19 mouse cellular contexts compared by ENCODE assay signal in the genomic region with DNA sequence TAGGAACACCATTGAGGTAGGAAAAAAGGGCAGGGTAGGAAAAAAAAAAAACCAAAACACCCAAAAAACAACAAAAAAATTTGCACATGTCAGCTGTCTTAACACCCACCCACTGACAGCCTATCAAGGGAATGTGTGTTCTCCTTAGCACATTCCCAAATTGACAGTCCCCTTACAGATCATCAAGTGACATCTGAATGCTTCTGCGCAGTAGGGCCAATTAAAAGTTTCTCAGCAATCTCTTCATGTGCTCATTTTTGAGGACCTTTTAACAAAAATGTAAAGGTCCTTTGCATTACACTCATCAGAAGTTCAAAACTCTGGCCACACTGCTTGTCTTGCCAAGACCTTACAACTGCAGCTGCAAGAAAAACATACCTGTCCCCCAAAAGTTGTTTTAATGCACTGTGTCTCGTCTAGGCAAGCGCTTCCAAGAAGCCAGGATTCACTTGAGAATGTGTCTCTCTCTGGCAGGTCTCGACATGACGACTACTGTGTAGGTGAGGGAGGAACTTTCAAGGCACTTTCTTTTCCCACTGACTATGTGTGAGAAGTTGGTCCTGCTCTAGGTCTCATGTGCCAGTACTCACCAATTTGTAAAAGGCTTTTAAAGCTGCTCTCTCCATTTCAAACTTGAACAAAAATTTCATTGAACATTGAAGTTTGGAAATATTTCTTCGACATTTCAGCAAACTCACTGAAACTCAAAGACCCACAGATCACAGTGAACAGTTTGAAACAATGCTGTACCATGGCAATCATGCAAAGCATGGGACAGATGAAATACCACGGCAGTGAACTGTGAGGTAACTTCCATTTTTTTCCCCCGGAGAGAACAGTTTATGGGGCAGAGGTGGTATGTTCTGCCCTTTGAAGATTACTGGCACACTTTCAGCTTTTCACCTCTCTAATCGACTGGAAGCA. TPM values are rescaled to one million over a fixed set of nuclear protein-coding genes. Genes with fewer than 3 reads are reported as not detected.
DNase-seq lines count a peak whose midpoint lies in the region; ATAC-seq and TF ChIP-seq lines count a peak whose summit lies in the region.
"Had no signal": no experiment of that assay in that cellular context is flagged by ENCODE, and none has a peak within 500 bp of the region (broad histone marks: within the 10 kb centered on the region; RNA-seq: fewer than 3 reads in every experiment).

No protein-coding gene starts in this region.

- H3K4me2 ChIP-seq in intestine, postnatal 0 days (replicated peaks; ENCODE audit: low read depth): no peak overlapping the region
- no peak overlapping the region for H3K4me2 ChIP-seq in intestine, embryonic 15.5 days (replicated peaks)
- H3K4me2 ChIP-seq in myocyte (ENCODE audit: low read depth): no peak overlapping the region
- H3K4me2 ChIP-seq: embryonic facial prominence, embryonic 15.5 days; forebrain, embryonic 15.5 days; liver, embryonic 15.5 days; stomach, embryonic 15.5 days had no signal

- H3K4me1 ChIP-seq in intestine, postnatal 0 days (replicated peaks; ENCODE audit: control insufficient read depth, insufficient read depth, low read length): no peaks in the 10 kb centered on the region
- peaks cover 7% of the 10 kb centered on the region; the same call in 1 of the 2 replicates for H3K4me1 ChIP-seq in intestine, embryonic 15.5 days (replicated peaks)
- H3K4me1 ChIP-seq in ES-E14 (ENCODE audit: control insufficient read depth in 2 of 2, insufficient read depth in 2 of 2, low read length in 2 of 2, poor library complexity in 1 of 2): no peaks in the 10 kb centered on the region

- no peak overlapping the region for H3ac ChIP-seq in myocyte (ENCODE audit: control insufficient read depth, insufficient read length)

- H3K27ac ChIP-seq in intestine, postnatal 0 days (ENCODE audit: low read depth, low read length): 0 out of 2 replicates have a peak overlapping the region, but pooled peaks have one; percentile 36
- no peak overlapping the region for H3K27ac ChIP-seq in intestine, embryonic 15.5 days
- no peak overlapping the region for H3K27ac ChIP-seq in ES-E14 (ENCODE audit: insufficient read depth, low read depth, low read length, poor library complexity, severe bottlenecking)
- H3K27ac ChIP-seq: embryonic facial prominence, embryonic 15.5 days; forebrain, embryonic 15.5 days; kidney, postnatal 0 days; left cerebral cortex, adult 2 months; liver, embryonic 15.5 days; midbrain, embryonic 10.5 days; stomach, embryonic 15.5 days had no signal

- peaks cover 62% of the 10 kb centered on the region for H3K79me2 ChIP-seq in myocyte (ENCODE audit: control insufficient read depth, insufficient read depth)

- peak; percentile 48 for DNase-seq in CD4-positive helper T cell, adult 2 months (ENCODE audit: low read depth, low spot score)
- no peak for DNase-seq in ES-E14 (ENCODE audit: low read depth, low spot score)
- no peak for DNase-seq in adrenal gland, postnatal 14 days
- DNase-seq: cerebellum, adult 9-11 months; embryo, embryonic 11 days; heart, adult 11 months; lung, postnatal 10 days had no signal

- no peak for ATAC-seq in intestine, postnatal 0 days
- ATAC-seq in intestine, embryonic 15.5 days: no peak
- no peak for ATAC-seq in megakaryocyte progenitor cell, adult 5-6 weeks (replicated peaks; ENCODE audit: poor library complexity)
- ATAC-seq: forebrain, embryonic 15.5 days; intestine, embryonic 16.5 days had no signal

- TF ChIP-seq CTCF in intestine, postnatal 0 days (IDR thresholded peaks at IDR 0.05; ENCODE audit: low read depth): no peak

- WGBS in intestine, postnatal 0 days: 68% methylated on average over 9 of the region's 9 CpGs
- 78% methylated on average over 9 of the region's 9 CpGs for WGBS in intestine, embryonic 15.5 days

- H3K27me3 ChIP-seq in intestine, postnatal 0 days (replicated peaks; ENCODE audit: control insufficient read depth, insufficient read depth, low read length): no peaks in the 10 kb centered on the region
- no peaks in the 10 kb centered on the region for H3K27me3 ChIP-seq in intestine, embryonic 15.5 days (replicated peaks)
- no peaks in the 10 kb centered on the region for H3K27me3 ChIP-seq in myocyte (ENCODE audit: control insufficient read depth, insufficient read depth, insufficient read length)
- H3K27me3 ChIP-seq: embryonic facial prominence, embryonic 15.5 days; forebrain, embryonic 15.5 days; liver, embryonic 15.5 days; stomach, embryonic 15.5 days had no signal

- in situ Hi-C loops in ES-E14 (cut with MboI; ENCODE audit: low sequenced_read_pairs in 2 of 2, unreplicated experiment in 2 of 2): no loop called here

- TF ChIP-seq POLR2A in myocyte (IDR thresholded peaks at IDR 0.05; ENCODE audit: insufficient read length, low read depth): no peak

- no peak overlapping the region for H3K4me3 ChIP-seq in intestine, postnatal 0 days (ENCODE audit: low read depth, low read length)
- H3K4me3 ChIP-seq in intestine, embryonic 15.5 days (replicated peaks): no peak overlapping the region
- H3K4me3 ChIP-seq in ES-E14 (ENCODE audit: insufficient read depth in 1 of 2, low read depth in 1 of 2, low read length in 2 of 2, poor library complexity in 1 of 2, severe bottlenecking in 1 of 2) (no peak overlapping the region), myocyte (no peak overlapping the region)
- H3K4me3 ChIP-seq: embryonic facial prominence, embryonic 15.5 days; forebrain, embryonic 15.5 days; left cerebral cortex, adult 2 months; liver, embryonic 15.5 days; midbrain, embryonic 10.5 days; stomach, embryonic 15.5 days had no signal

- no peaks in the 10 kb centered on the region for H3K9me3 ChIP-seq in intestine, postnatal 0 days (ENCODE audit: control insufficient read depth)
- no peaks in the 10 kb centered on the region for H3K9me3 ChIP-seq in intestine, embryonic 15.5 days
- H3K9me3 ChIP-seq in ES-E14 (ENCODE audit: control insufficient read depth, insufficient read depth, low read depth, low read length): no peaks in the 10 kb centered on the region
- H3K9me3 ChIP-seq: embryonic facial prominence, embryonic 15.5 days; forebrain, embryonic 15.5 days; liver, embryonic 15.5 days; midbrain, embryonic 10.5 days; stomach, embryonic 15.5 days had no signal

- H3K9ac ChIP-seq in intestine, postnatal 0 days (ENCODE audit: low read depth, low read length): no peak overlapping the region
- H3K9ac ChIP-seq in intestine, embryonic 15.5 days: no peak overlapping the region
- H3K9ac ChIP-seq in ES-E14 (ENCODE audit: insufficient read depth, low read depth, low read length, poor library complexity, severe bottlenecking): no peak overlapping the region
- H3K9ac ChIP-seq: embryonic facial prominence, embryonic 15.5 days; forebrain, embryonic 15.5 days; liver, embryonic 15.5 days; stomach, embryonic 15.5 days had no signal

- peaks cover 48% of the 10 kb centered on the region for H3K36me3 ChIP-seq in intestine, postnatal 0 days (ENCODE audit: control insufficient read depth, insufficient read depth)
- peaks cover 19% of the 10 kb centered on the region for H3K36me3 ChIP-seq in intestine, embryonic 15.5 days
- H3K36me3 ChIP-seq in ES-E14 (ENCODE audit: control insufficient read depth, insufficient read depth, low read length, poor library complexity, severe bottlenecking) (peaks cover 47% of the 10 kb centered on the region), myocyte (ENCODE audit: control insufficient read depth, insufficient read depth) (peaks cover 70% of the 10 kb centered on the region)

TF ChIP-seq in ES-E14, 5 proteins besides CTCF, POLR2A, EP300 and RAD21 (continues in another document):
- TF ChIP-seq ZNF384 (IDR thresholded peaks at IDR 0.05; ENCODE audit: low read depth, low read length): no peak

RNA-seq across cellular contexts. Expression of gene Polg2, which starts 3.8 kb away (rescaled TPM):
- polyA plus RNA-seq in intestine, postnatal 0 days (2015; fragmentation: Nextera tagmentation; extraction: Ambion mirVana): 12.9 and 13.3 TPM in 2 replicates
- 11.7 and 11.9 TPM in 2 replicates for polyA plus RNA-seq in intestine, embryonic 15.5 days (2015; fragmentation: Nextera tagmentation; extraction: Ambion mirVana)
- total RNA-seq in ES-E14 (2012; rRNA removed): 8.7 and 11.4 TPM in 2 replicates
- polyA plus RNA-seq in myocyte (2012; fragmentation: generic; extraction: Trizol): 4.4 TPM
- 6.6 and 7.3 TPM in 2 replicates for total RNA-seq in adrenal gland, postnatal 14 days (2021)
- total RNA-seq in megakaryocyte progenitor cell, adult 5-6 weeks (2015): 12.4 and 13.3 TPM in 2 replicates
- 7.2 and 13.5 TPM in 2 replicates for total RNA-seq in megakaryocyte progenitor cell, adult 5-6 weeks (2017)

RNA-seq across cellular contexts. Expression of gene Ddx5, which starts 5.9 kb away (rescaled TPM):
- 163 and 183 TPM in 2 replicates for polyA plus RNA-seq in intestine, postnatal 0 days (2015; fragmentation: Nextera tagmentation; extraction: Ambion mirVana)
- 257 and 283 TPM in 2 replicates for polyA plus RNA-seq in intestine, embryonic 15.5 days (2015; fragmentation: Nextera tagmentation; extraction: Ambion mirVana)
- 300 and 403 TPM in 2 replicates for total RNA-seq in ES-E14 (2012; rRNA removed)
- 198 TPM for polyA plus RNA-seq in myocyte (2012; fragmentation: generic; extraction: Trizol)
- 755 and 762 TPM in 2 replicates for total RNA-seq in adrenal gland, postnatal 14 days (2021)
- 850 and 903 TPM in 2 replicates for total RNA-seq in megakaryocyte progenitor cell, adult 5-6 weeks (2015)
- 1,040 and 1,207 TPM in 2 replicates for total RNA-seq in megakaryocyte progenitor cell, adult 5-6 weeks (2017)

RNA-seq across cellular contexts. Expression of gene Cep95, which starts 5.9 kb away (rescaled TPM):
- polyA plus RNA-seq in intestine, postnatal 0 days (2015; fragmentation: Nextera tagmentation; extraction: Ambion mirVana): 5.3 and 5.5 TPM in 2 replicates
- polyA plus RNA-seq in intestine, embryonic 15.5 days (2015; fragmentation: Nextera tagmentation; extraction: Ambion mirVana): 14.6 and 16.3 TPM in 2 replicates
- 14.1 and 15.4 TPM in 2 replicates for total RNA-seq in ES-E14 (2012; rRNA removed)
- 3.5 TPM for polyA plus RNA-seq in myocyte (2012; fragmentation: generic; extraction: Trizol)
- 12.2 and 13.2 TPM in 2 replicates for total RNA-seq in adrenal gland, postnatal 14 days (2021)
- total RNA-seq in megakaryocyte progenitor cell, adult 5-6 weeks (2015): 16.9 and 22.0 TPM in 2 replicates
- 15.6 and 21.3 TPM in 2 replicates for total RNA-seq in megakaryocyte progenitor cell, adult 5-6 weeks (2017)

RNA-seq across cellular contexts. Expression of gene Milr1, which starts 32.1 kb away (rescaled TPM):
- polyA plus RNA-seq in intestine, postnatal 0 days (2015; fragmentation: Nextera tagmentation; extraction: Ambion mirVana): 1.3 and 1.9 TPM in 2 replicates
- 2.0 TPM in 2 replicates for polyA plus RNA-seq in intestine, embryonic 15.5 days (2015; fragmentation: Nextera tagmentation; extraction: Ambion mirVana)
- total RNA-seq in ES-E14 (2012; rRNA removed): 0.58 TPM in 1 of 2 replicates, not detected in the other
- polyA plus RNA-seq in myocyte (2012; fragmentation: generic; extraction: Trizol): 7.7 TPM
- 0.67 and 1.9 TPM in 2 replicates for total RNA-seq in adrenal gland, postnatal 14 days (2021)
- total RNA-seq in megakaryocyte progenitor cell, adult 5-6 weeks (2015): 63.1 and 96.7 TPM in 2 replicates
- total RNA-seq in megakaryocyte progenitor cell, adult 5-6 weeks (2017): 82.0 and 96.2 TPM in 2 replicates

RNA-seq across cellular contexts. Expression of gene Pecam1, which starts 32.7 kb away (rescaled TPM):
- polyA plus RNA-seq in intestine, postnatal 0 days (2015; fragmentation: Nextera tagmentation; extraction: Ambion mirVana): 25.9 and 26.1 TPM in 2 replicates
- 46.5 and 49.3 TPM in 2 replicates for polyA plus RNA-seq in intestine, embryonic 15.5 days (2015; fragmentation: Nextera tagmentation; extraction: Ambion mirVana)
- 83.9 and 117 TPM in 2 replicates for total RNA-seq in ES-E14 (2012; rRNA removed)
- 0.01 TPM for polyA plus RNA-seq in myocyte (2012; fragmentation: generic; extraction: Trizol)
- total RNA-seq in adrenal gland, postnatal 14 days (2021): 110 and 152 TPM in 2 replicates
- 55.0 and 57.0 TPM in 2 replicates for total RNA-seq in megakaryocyte progenitor cell, adult 5-6 weeks (2015)
- 38.6 and 43.8 TPM in 2 replicates for total RNA-seq in megakaryocyte progenitor cell, adult 5-6 weeks (2017)
